Mouse (Mus musculus) E14TG2a.4 (cell line): ENCODE measurements at regions not wholly inside any gene's neighbourhood (a gene's known extent, or its start where the extent isn't known, plus 50 kb on each side); places are given as distances from the start of the nearest gene placed in this dataset.
A peak's percentile ranks its signal among the peaks of the same experiment; 100 is the strongest.

Source experiments
- CTCF ChIP-seq: conservative IDR thresholded peaks from 2 replicates; pipeline ENCODE4 v1.5.1; 2014; ENCODE audit warnings: low read length
- POU5F1 ChIP-seq: IDR thresholded peaks from 2 replicates; pipeline ENCODE4 v1.6.1; 2014; ENCODE audit warnings: low read length, borderline replicate concordance

DNA sequence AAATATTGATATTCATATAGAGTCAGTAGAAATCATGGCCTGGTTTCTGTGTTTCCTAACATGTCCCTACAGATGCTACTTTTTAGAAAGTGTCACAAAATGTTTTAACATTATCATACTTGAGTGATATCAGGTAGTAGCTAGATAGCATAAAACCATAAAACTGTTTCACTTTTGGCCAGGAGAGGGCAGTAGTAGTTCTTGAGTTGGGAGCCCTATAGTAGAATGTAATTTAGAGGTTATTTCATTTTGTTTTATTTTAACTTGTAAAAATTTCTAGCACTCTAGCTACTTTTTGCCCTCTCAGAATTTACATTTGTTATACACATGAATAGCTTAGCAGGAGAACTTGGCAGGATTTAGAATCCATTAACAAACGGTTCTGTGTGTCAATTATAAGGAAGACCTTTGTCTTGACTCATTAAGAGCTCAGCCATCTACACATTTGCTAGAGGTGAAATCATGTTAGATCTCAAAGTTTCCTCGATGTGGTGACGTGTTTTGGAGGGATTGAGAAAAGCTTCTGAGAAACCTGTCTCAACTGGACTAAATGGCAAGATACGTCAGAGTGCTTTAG lies 538.5 kb downstream of the Gm6377 start:
- TF ChIP-seq CTCF: peak; percentile 10; the same call in 1 of the 2 replicates
- no peak for TF ChIP-seq POU5F1
